Mouse (Mus musculus) gastrocnemius, postnatal 4 days (tissue): ENCODE measurements around the gene Gdpd5. TPM values are rescaled to one million over a fixed set of nuclear protein-coding genes. Genes with fewer than 3 reads are reported as not detected.
"Not testable (repeated sequence)": the region's sequence is repeated elsewhere in the genome, so short reads cannot be mapped to it uniquely, and the experiment has no call there.

Experiments used
- DNase-seq, 2 experiments: peaks; one replicate each; pipeline ENCODE4 v3.0.0; 2021 to 2022; ENCODE audit warnings: low spot score in 2 of 2, mixed read lengths in 2 of 2
- total RNA-seq, 2 experiments: library from RNA; stranded (reverse); gene quantifications; 2 replicates each; pipeline ENCODE4 v1.2.3; 2021

Gdpd5 gene
- total RNA-seq, 2 experiments from 2014 or later, result 17.1 to 19.2 TPM

DNA sequence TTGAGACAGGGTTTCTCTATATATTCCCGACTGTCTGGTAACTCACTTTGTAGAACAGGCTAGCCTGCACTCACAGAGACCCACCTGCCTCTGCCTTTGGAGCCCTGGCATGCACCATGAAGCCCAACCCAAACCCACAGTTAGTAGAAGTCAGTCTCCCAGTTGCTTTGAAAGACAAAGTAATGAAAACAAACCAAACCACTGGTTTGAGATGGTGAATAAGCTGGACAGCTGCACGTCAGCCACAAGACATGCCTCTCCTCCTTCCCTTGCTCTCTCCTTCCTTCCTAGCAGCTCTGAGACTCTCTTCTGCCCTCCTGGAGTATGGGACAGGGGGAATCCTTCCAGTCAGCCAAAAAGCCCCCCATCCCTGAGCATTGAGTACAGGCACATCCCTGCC is 19.1 kb upstream of the Gdpd5 start:
- no peak for DNase-seq

DNA sequence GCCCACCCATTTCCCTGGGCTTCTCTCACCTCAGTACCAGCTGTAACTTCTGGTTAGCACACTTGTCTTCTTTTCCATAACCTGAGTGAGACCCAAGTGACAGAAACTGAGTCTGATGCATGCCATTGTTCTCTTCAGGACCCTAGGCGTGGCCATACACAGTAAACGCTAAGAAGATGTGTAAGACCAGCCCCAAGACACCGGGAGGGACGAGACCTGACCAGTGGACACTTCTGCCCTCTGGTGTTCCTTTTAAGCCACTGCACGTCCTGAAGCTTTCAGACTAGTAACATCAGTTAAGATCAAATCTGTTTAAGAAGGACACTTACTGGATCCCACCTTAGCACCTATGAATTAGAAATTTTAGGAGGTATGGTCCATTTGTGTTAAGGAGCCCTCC is 16.1 kb upstream of the Gdpd5 start:
- DNase-seq, result peak; percentile 56 to 69

DNA sequence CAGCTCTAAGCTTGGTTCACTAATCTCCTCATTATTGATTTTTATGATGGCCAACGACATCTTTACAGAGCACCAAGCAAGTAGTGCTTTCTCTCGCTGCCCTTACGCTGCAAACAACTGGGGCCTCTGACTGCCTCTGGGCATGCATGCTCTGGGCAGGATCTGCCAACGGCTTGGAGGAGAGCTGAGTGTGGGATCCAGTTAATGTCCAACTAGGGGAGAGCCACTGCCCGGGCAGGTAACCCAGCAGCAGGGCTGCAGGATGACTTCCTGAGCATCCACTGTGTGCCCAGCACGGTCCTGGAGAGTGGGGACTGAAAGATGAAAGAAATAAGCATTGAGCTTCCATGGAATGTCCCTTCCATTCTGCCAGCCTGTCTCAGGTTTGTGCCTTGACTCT is 14.5 kb upstream of the Gdpd5 start:
- no peak for DNase-seq

DNA sequence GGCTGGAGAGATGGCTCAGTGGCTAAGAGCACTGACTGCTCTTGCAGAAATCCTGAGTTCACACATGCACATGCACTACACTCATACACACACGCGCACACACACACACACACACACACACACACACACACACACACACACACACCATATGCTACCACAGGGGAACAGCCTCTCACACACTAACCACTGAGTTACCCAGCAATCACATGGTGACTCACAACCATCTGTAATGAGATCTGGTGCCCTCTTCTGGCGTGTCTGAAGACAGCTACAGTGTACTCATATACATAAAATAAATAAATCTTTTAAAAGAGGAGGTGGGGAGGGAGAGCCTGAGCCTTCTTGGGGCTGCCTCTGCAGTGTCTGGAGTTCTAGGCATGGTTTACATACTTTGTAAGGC is 6.9 kb upstream of the Gdpd5 start:
- DNase-seq, result not testable (repeated sequence)

DNA sequence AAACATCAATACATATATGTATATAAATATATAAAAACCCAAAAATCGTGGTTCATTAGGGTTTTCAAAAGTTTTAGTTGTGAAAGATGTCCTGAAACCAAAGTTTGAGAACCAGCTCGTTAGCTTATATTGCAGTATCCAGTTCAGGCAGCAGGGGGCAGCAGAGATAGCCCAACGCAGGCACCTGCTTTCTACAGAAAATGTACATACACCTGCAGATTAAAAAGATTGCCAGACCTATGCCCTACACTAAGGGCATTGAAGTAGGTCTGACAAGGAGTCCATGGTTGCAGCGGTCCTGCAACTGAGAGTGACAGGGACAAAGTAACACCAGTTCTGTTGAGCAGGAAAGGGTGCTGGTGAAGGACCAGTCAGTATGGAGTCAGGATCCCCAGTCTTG is 5.8 kb upstream of the Gdpd5 start:
- peak in 1 of 2 experiments; percentile 64 for DNase-seq

DNA sequence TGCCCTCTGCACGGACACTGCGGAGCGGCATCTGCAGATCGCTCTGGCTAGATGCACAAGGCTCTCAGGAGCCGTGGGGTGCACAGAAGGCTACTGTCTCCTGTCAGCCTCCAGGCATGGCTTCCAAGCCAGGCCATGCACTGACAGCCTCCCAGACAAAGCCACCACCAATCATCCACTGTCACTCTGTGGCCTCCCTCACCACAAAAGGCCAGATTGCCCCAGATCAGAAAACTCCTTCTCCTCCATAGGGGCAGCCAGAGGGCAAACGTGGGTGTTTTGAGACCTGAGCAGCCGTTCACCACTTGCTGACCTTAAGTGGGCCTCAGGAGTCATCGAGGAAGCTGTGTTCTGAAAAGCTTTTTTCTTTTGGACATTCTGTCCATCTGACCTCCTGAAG is 2.3 kb upstream of the Gdpd5 start:
- DNase-seq, result no peak

DNA sequence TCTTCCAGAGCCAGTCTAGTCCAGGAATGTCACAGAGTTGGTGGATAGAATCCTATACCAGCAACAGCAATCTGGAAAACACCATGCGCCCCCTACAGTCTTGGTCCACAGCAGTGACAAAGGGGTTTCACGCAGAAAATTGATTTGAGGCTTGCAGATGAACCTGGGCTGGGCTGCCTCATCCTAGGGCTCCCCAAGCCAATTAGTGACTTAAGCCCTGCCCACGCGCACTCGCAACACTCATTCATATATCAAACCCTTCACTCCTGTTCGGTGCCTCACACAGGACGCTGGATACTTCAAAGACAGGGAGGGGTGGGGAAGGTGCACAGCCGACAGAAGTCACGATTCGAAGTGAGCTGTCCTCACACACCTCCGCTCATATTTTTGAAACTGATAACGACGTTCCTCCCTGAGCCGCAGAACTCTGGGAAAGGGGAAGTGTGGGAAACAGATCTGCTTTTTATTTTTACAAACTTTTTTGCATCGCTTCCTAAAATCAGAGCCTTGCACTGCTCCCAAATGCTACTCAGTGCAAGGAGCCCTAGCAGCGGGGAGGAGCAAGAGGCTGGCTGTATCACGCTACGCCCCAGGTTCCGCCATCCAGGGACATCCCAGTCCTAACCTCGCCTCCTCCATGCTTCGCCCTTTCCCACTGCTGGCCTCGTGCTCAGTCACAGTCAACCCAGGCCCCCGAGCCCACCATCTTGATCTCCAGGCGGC is 562 bp upstream of the Gdpd5 start:
- no peak for DNase-seq

DNA sequence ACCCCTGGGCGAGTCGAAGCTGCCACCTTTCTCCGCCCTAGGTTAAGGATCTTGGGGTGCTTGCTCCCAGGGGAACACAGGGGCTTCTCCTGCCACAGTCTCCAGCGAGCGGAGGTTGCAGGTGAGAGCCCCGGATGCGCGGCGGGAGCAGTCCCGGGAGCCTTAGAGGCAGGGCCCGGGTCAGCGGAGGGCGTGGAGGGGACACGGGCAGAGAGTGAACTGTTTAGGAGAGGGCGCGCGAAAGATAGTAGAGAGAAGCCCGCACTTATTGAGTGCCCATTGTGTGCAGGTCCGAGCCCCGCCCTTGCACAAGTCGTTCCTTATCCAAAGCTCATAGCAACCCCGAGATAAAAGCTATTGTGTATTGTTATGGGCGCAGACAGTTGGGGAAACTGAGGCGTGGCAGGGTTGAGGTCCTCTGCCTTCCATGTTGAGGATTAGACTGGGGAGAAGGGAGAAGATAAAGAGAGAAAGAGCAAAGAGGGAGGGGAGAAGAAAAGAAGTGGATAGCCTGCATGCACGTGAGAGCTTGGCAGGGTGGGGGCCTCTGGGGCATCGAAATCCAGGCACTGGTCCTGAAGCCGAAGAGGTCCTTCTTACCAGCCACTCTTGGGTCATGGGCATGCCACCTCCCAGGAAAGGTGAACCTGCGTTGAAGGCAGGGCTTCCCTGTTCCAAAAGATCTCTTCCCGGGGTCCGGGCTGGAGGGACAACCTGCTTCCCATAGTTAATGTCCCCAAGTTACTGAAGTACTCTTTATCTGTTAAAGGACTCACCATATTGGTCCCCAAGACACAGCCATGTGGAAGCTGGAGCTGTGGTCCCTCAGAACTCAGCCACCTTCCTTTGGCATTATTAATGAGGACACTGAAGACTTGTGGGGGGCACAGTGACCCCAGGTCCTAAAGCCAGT is 1.1 kb downstream of the Gdpd5 start:
- DNase-seq, result no peak

DNA sequence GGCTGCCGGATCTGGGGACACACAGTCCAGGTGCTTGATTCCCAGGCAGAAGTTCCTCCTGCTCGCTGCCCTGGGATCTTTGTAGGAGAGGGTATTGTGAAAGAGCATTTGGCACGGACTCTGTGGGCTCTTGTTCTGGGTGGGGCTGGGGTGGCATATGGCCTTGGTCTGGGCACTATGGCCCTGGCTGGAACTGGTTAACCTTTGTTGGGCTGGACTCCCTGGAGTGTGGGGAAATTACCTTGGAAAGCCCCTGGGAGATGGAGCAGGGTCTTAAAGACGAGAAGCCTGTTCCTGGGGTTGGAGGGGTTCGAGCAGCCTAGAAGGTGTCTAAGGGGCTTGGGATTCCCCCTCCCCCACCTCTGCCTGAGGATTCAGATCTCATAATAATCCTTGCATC is 2.0 kb downstream of the Gdpd5 start:
- DNase-seq, result no peak

DNA sequence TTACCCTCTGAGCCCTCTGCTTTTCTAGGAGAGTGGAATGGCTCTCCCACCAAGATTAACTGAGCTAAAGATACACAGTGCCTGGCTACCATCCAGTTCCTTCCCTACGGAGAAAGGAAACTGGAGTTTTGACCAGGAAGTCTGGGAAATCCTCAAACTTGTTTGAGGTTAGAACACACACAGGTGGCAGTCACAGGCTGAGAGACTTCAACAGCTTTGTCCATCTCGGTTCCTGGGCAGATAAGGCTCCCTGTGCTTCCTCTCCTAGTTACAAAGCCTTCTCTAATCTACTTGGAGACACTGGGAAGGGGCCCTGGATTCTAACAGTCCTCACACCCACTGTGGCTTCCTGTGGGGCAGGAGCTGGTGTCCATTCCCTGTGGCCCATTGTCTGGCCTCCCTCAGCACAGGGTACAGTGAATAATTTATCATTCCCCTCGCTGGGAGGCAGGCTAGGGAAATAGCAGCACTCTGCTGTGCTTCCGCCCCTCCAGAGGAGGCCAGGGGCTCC is 2.9 kb downstream of the Gdpd5 start:
- DNase-seq, result no peak

DNA sequence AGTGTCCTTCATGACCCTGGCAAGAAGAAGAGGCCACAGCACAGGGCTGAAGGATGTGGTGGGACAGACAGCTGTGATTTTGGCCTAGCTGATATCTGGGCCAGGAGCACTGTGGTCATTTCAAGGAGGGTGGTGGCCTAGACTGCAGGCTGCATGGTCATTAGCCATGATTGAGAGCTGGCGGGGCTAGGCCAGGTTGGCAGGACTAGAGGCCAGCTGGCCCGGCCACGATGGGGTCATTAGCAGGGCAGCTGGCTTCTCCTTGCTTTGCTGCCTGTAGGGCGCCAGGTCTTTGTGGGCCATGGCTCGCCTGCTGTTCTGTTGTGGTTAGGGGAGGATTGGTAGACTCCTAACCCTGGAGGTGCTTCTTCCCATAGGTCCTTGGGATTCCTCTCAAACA is 4.8 kb downstream of the Gdpd5 start:
- DNase-seq, result peak in 1 of 2 experiments; percentile 63

DNA sequence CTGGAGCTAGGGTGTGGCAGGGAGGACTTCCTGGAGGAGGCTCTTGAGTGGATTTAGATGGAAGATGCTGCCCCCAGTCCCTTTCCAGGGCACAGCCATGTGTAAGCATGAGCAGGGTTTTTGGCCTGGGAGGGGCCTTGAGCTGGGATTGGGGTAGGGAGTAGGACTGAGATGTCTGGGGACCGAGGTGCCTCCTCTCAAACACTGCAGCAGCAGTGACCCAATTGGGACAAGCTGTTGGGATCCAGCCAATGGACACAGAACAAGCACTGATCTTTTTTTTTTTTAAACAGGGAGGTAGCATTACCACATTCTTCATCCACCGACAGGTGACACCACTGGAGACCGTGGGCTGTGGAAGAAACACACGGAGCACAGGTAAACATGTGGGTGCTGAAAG is 5.6 kb downstream of the Gdpd5 start:
- DNase-seq, result no peak

DNA sequence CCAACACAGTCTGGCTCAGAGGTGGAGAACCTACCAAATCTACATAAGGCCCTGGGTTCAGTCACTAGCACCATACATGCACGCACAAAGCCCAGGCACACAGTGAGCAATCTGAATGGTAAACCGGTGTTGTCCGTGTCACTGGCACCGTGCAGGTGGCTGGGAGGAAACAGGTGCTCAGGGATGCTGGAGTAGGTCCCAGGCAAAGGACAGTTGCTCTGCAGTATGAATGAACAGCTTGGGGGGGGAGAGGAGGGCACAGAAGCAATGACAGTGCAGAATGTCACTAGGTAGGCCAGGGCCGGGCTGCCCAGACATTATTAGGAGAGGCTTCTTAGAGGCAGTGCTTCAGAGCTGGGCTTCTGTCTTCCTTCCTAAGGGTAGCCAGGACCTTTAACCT is 6.1 kb downstream of the Gdpd5 start:
- DNase-seq, result no peak

DNA sequence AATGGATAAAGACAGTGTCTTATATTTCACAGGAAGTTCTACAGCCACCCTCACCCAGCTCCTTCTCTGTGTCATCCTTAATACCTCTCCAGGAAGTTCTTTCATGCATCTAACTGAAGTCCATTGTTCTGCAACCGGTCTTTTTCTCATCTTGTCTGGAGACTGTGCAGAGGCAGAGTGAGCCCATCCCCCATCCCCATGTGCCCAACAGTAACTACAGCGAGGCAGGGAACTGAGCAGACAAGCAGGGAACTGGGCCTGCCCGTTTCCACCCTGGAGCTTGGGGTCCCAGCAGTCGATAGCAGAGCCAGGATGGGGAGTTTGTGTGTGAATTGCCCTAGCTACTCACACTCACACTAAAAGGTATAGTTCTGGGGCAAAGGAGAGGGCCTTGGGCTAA is 9.3 kb downstream of the Gdpd5 start:
- no peak for DNase-seq

DNA sequence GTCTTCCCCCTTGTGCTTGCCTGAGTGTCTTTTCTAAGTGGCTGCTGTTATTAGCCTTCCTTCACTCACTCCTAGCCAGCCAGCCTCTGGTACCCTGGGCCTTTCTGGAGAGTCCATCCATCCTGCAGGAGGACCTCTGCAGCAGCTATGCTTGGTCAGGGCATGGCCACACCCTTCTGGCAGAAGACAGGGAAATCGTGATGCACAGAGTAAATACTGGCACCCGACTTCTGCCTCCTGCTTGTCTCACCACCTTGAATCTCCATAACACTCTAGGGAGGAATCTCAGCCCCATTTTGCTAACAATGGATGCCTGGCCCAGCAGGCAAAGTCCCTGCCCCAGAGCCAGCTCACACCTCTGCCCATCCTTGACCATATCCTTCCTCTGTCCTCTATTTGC is 11.5 kb downstream of the Gdpd5 start:
- DNase-seq, result no peak

DNA sequence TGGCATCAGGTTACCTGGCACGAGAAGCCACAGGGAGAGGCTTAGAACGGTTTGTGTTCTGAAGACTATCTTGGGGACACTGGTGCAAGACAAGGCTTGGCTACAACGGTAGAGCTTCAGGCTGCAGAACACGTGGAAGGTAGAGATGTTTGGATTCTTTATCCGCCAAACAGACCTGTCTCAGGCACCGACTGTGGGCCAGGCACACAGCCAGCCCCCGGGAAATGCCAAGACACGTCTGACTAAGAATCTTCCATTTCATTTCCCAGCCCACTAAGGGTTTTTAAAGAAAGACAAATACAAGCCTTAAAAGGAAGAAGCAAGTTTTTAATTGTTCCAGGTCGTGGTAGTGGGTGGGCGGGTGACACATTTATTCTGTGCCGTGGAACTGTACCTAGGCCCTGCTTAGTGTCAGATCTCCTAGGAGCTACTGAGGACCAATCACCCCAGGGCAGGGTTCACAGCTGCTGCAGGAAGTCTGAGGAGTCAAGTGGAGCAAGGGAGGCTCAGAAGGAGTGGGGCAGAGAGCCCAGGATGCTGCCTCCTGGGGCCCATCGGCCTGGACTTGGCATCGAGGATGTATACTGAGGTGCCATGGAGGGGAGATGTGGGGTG is 12.6 kb downstream of the Gdpd5 start:
- DNase-seq, result no peak

DNA sequence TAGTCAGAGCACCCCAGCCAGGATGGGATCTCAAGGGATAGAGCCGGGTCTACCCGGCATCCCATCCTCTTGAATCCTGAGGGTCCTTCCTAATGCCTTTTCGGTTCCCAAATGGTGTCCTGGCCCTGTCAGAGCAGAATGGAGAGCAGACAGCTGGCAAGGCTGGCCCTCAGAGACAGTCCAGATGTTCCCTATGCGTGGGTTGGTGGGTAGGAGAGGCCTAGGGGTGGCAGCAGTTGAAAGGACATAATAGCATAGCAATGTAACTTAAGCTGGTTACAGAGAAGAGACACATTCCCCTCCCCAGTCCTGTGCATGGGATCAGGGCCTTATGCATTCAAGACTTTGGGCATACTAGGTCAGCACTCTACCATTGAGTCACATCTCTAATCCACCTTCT is 14.2 kb downstream of the Gdpd5 start:
- no peak for DNase-seq

DNA sequence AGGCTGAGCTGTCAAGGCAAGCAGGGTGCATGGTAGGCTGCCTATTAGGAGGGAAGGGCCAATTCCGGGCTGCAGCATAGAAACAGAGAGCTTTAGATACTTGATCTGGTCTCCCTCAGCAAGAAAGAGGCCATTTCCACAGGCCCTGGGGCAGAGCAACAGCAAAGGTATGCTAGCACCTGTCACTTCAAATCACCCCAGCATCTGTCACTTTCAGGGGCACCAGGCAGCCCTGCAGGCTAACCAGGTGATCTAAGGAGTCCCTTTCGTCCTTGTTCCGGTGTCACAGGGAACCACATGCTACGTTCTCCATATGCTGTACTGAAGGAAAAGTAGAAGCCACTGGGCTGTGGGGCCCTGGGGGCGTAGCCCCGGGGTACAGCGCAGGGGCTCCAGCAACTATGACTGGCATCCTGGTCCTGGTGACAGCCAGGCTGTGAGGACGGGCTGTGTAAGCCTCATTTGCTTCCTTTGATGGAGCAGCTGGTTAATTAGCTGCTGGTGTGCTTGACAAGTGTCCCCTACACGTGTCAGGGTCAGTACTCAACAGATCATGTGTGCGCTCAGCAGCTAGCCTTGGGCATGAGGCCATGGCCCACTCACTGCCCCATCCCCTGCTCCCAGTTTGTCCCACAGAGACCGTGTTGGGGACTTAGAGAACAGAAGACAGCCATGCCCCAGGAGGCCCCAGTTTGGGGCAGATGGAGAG is 14.8 kb downstream of the Gdpd5 start:
- DNase-seq, result no peak

DNA sequence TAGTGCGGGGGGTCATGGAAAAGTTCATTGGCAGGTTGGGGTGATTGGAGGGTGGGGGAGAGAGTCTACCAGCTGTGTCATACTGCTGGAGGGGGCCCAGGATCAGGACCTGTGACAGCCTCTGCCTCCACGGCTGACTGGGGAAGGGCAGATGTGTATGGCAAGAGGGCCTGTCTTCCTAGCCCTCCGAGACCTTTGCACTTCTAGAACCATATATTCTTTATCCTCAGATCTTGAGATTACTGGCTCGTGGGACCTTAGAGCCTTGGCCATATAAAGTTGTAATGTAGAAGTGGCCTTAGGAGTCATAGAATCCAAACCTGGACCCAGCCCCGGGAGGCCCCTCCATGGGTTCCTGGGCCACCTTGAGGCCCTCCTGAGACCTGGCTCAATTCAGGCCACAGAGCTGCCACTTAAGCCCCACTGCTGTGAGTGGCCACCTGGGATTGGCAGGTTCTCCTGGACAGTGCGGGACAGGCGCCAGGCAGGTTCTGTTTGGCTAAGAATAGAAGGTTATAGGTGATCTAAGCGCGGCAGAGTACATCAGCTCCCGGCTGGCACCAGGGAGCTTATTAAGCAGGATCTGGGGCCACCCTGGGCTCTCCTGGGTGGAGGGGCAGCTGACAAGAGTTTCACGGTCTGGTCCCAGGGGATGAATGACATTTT is 15.9 kb downstream of the Gdpd5 start:
- DNase-seq, result no peak

DNA sequence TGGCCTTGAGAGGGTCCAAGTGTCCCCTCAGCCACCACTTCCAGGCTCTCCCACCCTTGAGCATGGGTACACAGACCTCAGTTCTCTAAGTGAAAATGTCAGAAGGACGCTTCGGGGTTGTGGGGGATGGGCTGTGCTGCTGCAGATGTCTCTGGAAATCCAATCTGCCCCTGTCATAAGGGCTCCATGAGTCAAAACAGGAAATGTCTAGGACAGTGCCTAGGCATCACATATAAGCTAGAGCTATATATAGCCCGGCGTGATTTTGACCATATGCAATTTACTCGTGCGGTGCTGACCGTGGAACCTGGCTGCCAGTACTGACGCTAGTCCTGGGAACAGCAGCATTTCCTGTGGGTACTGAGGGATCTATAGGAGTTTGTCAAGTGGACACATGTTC is 20.2 kb downstream of the Gdpd5 start:
- no peak for DNase-seq

DNA sequence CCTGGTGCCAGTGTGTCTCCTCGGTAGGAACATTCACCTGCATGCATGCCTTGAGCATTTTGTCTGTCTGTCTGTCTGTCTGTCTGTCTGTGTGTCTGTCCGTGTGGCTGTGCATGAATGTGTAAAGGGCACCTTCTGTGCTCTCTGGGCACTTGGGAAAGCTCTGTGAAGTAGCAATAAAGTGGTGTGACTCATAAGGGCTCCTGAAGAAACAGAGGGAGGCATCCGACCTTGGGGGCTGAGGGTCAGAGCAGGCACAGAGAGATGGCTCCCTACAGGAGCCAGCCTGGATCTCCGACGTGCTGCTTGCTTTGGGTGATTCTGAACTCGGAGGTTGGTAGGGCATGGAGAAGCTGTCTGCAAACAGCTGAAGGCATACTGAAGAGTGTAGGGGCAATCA is 21.3 kb downstream of the Gdpd5 start:
- no peak for DNase-seq
